Mouse (Mus musculus): ENCODE measurements around the gene Tbc1d2b.

DNA sequence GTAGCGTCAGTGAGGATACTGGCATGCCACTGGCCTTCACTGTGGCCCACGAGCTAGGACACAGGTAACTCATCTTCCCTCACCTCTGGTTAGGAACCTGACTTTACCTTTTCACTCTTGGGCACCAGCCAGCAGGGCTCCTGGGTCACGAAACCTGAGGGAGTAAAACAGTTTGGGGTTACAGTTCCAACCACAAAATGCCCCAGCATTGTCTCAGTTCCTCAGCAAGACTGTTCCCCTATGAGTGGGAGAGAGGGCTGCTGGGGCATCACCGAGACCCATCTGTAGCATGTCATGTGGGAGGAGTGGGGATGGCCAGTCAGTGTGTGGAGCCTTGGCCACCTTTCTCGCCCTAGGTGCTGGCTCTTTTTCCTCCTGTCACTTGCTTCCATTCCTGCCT, 91.2 kb downstream of the Tbc1d2b start:
- TF ChIP-seq CTCF (conservative IDR thresholded peaks at IDR 0.05; ENCODE audit: insufficient read depth, insufficient read length, low read depth, low read length) (no peak), POLR2A (IDR thresholded peaks at IDR 0.05; ENCODE audit: low read depth, low read length) (no peak)

Data from kidney, adult 2 months (tissue).